Mouse (Mus musculus) hindbrain, embryonic 14.5 days (tissue): ENCODE results near the gene Fam76b. TPM values are rescaled to one million over a fixed set of nuclear protein-coding genes. Genes with fewer than 3 reads are reported as not detected.

Experiments used
- ATAC-seq: fragments of 200-750 bp; cut with Nextera tagmentation; 2 replicates; pipeline ENCODE4 v1.8.0; 2017; ENCODE audit warnings: moderate number of reproducible peaks, mild to moderate bottlenecking, moderate TSS enrichment, moderate library complexity; ENCODE audit not compliant: low FRiP score
- DNase-seq: peaks from one replicate; pipeline ENCODE4 v3.0.0-alpha.2; 2015; ENCODE audit warnings: low spot score
- H3K27ac ChIP-seq: fragments of 300-500 bp; sonication (generic); 2 replicates; pipeline ENCODE4 v1.5.1; 2014; ENCODE audit warnings: mild to moderate bottlenecking, moderate library complexity
- H3K27me3 ChIP-seq: fragments of 300-500 bp; sonication (generic); 2 replicates; pipeline ENCODE4 v1.6.1; 2014; ENCODE audit warnings: mild to moderate bottlenecking, low read length, mixed read lengths; ENCODE audit not compliant: control insufficient read depth, insufficient read depth
- H3K36me3 ChIP-seq: fragments of 300-500 bp; sonication (generic); replicated peaks from 2 replicates; pipeline ENCODE4 v1.6.1; 2014; ENCODE audit not compliant: control insufficient read depth, insufficient read depth
- H3K4me1 ChIP-seq: fragments of 300-500 bp; sonication (generic); replicated peaks from 2 replicates; pipeline ENCODE4 v1.6.1; 2014; ENCODE audit warnings: antibody characterized with exemption, low read length, mixed read lengths; ENCODE audit not compliant: control insufficient read depth, insufficient read depth
- H3K4me2 ChIP-seq: fragments of 300-500 bp; sonication (generic); replicated peaks from 2 replicates; pipeline ENCODE4 v1.6.1; 2014; ENCODE audit warnings: mild to moderate bottlenecking, moderate library complexity
- H3K4me3 ChIP-seq: fragments of 300-500 bp; sonication (generic); replicated peaks from 2 replicates; pipeline ENCODE4 v1.5.1; 2014; ENCODE audit warnings: mild to moderate bottlenecking, low read length
- H3K9ac ChIP-seq: fragments of 300-500 bp; sonication (generic); 2 replicates; pipeline ENCODE4 v1.6.1; 2014
- H3K9me3 ChIP-seq: fragments of 300-500 bp; sonication (generic); 2 replicates; pipeline ENCODE4 v1.6.1; 2016; ENCODE audit warnings: low read length; ENCODE audit not compliant: control insufficient read depth
- WGBS: fragments of 180-500 bp; shearing (Covaris S2); extraction: QIAGEN DNeasy Blood & Tissue Kit; methylation state at CpG from one replicate; pipeline ENCODE4 v1.1.7; 2014; 5-methylcytosine and 5-hydroxymethylcytosine counted together
- polyA plus RNA-seq: library from polyadenylated mRNA; unstranded; fragments of >200 nt; fragmentation: Nextera tagmentation; extraction: Ambion mirVana; gene quantifications from 2 replicates; pipeline ENCODE4 v1.2.1, GENCODE M21; 2014

The Fam76b gene
- polyA plus RNA-seq, 1 experiment from 2014 or later: 22.1 TPM

GRCm38 (mm10) chr9:13904091-13904779 is 76.7 kb downstream of the Fam76b start:
- no peak overlapping the region for H3K4me3 ChIP-seq
- H3K9ac ChIP-seq: no peak overlapping the region
- WGBS: 89% methylated on average over 5 of the region's 5 CpGs
- DNase-seq (no peak), ATAC-seq (no peak)
- no peaks in the 10 kb centered on the region for H3K4me1 ChIP-seq
- H3K27me3 ChIP-seq: no peaks in the 10 kb centered on the region
- H3K27ac ChIP-seq: no peak overlapping the region
- no peaks in the 10 kb centered on the region for H3K36me3 ChIP-seq
- no peaks in the 10 kb centered on the region for H3K9me3 ChIP-seq
- H3K4me2 ChIP-seq: no peak overlapping the region

Other genes starting within 250 kb of the Fam76b start
- 51.0 and 54.4 TPM in 2 replicates for gene Mtmr2, start 79.3 kb upstream of the Fam76b start, polyA plus RNA-seq
- gene Cep57, start 609 bp upstream of the Fam76b start, polyA plus RNA-seq: 34.6 and 35.5 TPM in 2 replicates